Mouse (Mus musculus): Measurements from ENCODE around the gene Hist1h1e.
"Not testable (repeated sequence)": the region's sequence is repeated elsewhere in the genome, so short reads cannot be mapped to it uniquely, and the experiment has no call there.

The Hist1h1e gene

GRCm38 (mm10) chr13:23573034-23573897 lies 49.1 kb downstream of the Hist1h1e start:
- not testable (repeated sequence) for DNase-seq (ENCODE audit: low spot score)

- peak; percentile 54 for DNase-seq (ENCODE audit: low spot score)
Observed at GRCm38 (mm10) chr13:23572218-23573033, 49.9 kb downstream of the Hist1h1e start.

- DNase-seq (ENCODE audit: low spot score), result peak; percentile 68
Observed at GRCm38 (mm10) chr13:23571504-23572217, 50.7 kb downstream of the Hist1h1e start.

- DNase-seq (ENCODE audit: low spot score), result peak; percentile 94
Observed at GRCm38 (mm10) chr13:23571022-23571503, 51.3 kb downstream of the Hist1h1e start, which contains the start of the genes Hist1h2ae and Hist1h2bg. TSS of gene Hist1h2ae (minus strand) at chr13:23571220. TSS of gene Hist1h2bg (plus strand) at chr13:23571396.

All from embryo, embryonic 10 days (tissue).